8 mouse cellular contexts compared by ENCODE assay signal in the genomic region with DNA sequence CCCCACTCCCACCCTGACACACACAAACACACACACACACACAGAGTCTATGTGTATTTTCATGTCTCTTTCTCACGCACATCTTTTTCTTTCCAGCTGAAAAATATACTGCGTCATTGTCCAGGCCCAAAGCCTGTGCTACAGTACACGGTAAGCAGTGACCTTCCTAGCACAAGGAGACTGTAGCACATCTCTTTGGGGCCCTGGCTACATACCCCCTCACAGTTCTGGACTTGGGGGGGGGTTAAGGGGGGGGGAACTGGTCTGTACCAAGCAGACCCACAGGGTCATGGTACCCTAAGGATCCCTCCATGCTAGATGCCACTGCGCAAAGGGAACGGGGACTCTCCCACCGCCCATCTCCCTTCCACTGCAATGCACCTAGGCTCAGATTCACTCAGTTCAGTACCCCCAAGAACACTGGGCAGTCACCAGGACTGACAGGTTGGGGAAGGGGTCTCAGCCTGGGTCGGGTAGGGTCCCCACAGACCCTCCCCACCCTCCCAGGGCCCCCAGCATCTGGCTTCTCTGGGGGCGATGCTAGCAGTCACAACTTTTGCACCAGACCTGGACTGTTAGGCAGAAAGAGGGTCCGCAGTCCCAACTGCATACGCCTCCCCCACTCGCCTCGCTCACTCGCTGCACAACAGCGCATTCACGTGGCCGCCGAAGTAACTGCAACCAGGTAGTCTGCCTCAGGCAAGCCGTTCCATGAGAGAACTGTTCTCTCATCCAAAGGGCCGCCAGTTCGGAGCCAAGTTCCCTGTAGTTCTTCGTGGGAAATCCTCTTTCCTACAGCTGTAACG.
DNase-seq lines count a peak whose midpoint lies in the region; ATAC-seq lines count a peak whose summit lies in the region.

No protein-coding gene starts in this region.

- H3K27ac ChIP-seq in forebrain, embryonic 16.5 days (ENCODE audit: low read length), result no peak overlapping the region
- H3K27ac ChIP-seq in hindbrain, embryonic 10.5 days, result peak overlapping the region; percentile 78

- no peaks in the 10 kb centered on the region for H3K36me3 ChIP-seq in forebrain, embryonic 16.5 days (ENCODE audit: control insufficient read depth, insufficient read depth)
- no peaks in the 10 kb centered on the region for H3K36me3 ChIP-seq in hindbrain, embryonic 10.5 days

- H3K4me1 ChIP-seq in forebrain, embryonic 16.5 days (replicated peaks; ENCODE audit: control insufficient read depth, insufficient read depth, low read length), result peaks cover 7% of the 10 kb centered on the region; the same call in 1 of the 2 replicates
- peaks cover 40% of the 10 kb centered on the region for H3K4me1 ChIP-seq in hindbrain, embryonic 10.5 days (replicated peaks)

- no peak overlapping the region for H3K9ac ChIP-seq in forebrain, embryonic 16.5 days (replicated peaks; ENCODE audit: low read depth, low read length)

- no peak overlapping the region for H3K4me3 ChIP-seq in forebrain, embryonic 16.5 days (replicated peaks; ENCODE audit: low read length)
- no peak overlapping the region for H3K4me3 ChIP-seq in hindbrain, embryonic 10.5 days

- DNase-seq in CD4-positive helper T cell, adult 2 months (ENCODE audit: low read depth, low spot score), result peak; percentile 20
- DNase-seq in brain, embryonic 18.5 days (ENCODE audit: low read depth, low spot score), result peak; percentile 18
- DNase-seq in hindbrain, embryonic 10.5 days (ENCODE audit: low spot score), result peak; percentile 88
- DNase-seq in layer of hippocampus, adult 9-10 months (ENCODE audit: low spot score), result peak; percentile 30
- peak; percentile 87 for DNase-seq in lung, postnatal 10 days
- peak; percentile 76 for DNase-seq in retina, postnatal 1 day
- DNase-seq in thymus, postnatal 4 days, result peak; percentile 86

- H3K9me3 ChIP-seq in forebrain, embryonic 16.5 days (ENCODE audit: control insufficient read depth, low read length), result no peaks in the 10 kb centered on the region
- H3K9me3 ChIP-seq in hindbrain, embryonic 10.5 days, result no peaks in the 10 kb centered on the region

- peak; percentile 66 for ATAC-seq in forebrain, embryonic 16.5 days

- no peaks in the 10 kb centered on the region for H3K27me3 ChIP-seq in forebrain, embryonic 16.5 days (replicated peaks; ENCODE audit: control insufficient read depth, insufficient read depth, low read length)
- peaks cover 6% of the 10 kb centered on the region for H3K27me3 ChIP-seq in hindbrain, embryonic 10.5 days (ENCODE audit: insufficient read depth, poor library complexity, severe bottlenecking)

- 18% methylated on average over 22 of the region's 22 CpGs for WGBS in forebrain, embryonic 16.5 days
- 17% methylated on average over 22 of the region's 22 CpGs for whole genome bisulfite sequencing in hindbrain, embryonic 10.5 days

- no peak overlapping the region for H3K4me2 ChIP-seq in forebrain, embryonic 16.5 days (ENCODE audit: low read length)

Comparison
In these comparisons a context has a peak if more than half of its experiments do, and no peak if none do; other contexts are left out.
1. DNase-seq: peak in every context shown above with its lines; median percentile 88 in hindbrain, embryonic 10.5 days; 87 in lung, postnatal 10 days; 86 in thymus, postnatal 4 days; 76 in retina, postnatal 1 day; 30 in layer of hippocampus, adult 9-10 months; 20 in CD4-positive helper T cell, adult 2 months; 18 in brain, embryonic 18.5 days.